Mouse (Mus musculus): ENCODE data around the gene Vamp8. TPM values are rescaled to one million over a fixed set of nuclear protein-coding genes. Genes with fewer than 3 reads are reported as not detected.

The Vamp8 gene
- total RNA-seq, 2 experiments from 2014 or later, result 11.5 to 12.5 TPM

DNA sequence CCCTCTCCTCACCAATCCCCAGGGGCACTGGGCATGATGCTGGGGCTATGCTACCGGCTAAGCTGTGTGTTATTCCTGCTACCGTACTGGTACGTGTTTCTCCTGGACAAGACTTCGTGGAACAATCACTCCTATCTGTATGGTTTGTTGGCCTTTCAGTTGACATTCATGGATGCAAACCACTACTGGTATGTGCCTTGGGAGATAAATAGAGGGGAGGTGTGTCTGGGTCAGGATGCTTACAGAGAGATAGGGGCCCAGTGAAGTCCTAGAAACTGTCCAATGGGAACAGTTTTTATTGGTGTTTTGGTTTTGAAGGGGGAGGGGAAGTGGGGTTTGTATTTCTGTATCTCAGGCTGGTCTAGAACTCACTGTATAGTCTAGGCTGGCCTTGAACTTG is 27.8 kb upstream of the Vamp8 start:
- no peak for TF ChIP-seq CTCF (conservative IDR thresholded peaks at IDR 0.05)
- Histone ChIP-seq H3K27ac (no peak overlapping the region), H3K4me3 (no peak overlapping the region)
- no peak for DNase-seq (ENCODE audit: low spot score in 2 of 2)

DNA sequence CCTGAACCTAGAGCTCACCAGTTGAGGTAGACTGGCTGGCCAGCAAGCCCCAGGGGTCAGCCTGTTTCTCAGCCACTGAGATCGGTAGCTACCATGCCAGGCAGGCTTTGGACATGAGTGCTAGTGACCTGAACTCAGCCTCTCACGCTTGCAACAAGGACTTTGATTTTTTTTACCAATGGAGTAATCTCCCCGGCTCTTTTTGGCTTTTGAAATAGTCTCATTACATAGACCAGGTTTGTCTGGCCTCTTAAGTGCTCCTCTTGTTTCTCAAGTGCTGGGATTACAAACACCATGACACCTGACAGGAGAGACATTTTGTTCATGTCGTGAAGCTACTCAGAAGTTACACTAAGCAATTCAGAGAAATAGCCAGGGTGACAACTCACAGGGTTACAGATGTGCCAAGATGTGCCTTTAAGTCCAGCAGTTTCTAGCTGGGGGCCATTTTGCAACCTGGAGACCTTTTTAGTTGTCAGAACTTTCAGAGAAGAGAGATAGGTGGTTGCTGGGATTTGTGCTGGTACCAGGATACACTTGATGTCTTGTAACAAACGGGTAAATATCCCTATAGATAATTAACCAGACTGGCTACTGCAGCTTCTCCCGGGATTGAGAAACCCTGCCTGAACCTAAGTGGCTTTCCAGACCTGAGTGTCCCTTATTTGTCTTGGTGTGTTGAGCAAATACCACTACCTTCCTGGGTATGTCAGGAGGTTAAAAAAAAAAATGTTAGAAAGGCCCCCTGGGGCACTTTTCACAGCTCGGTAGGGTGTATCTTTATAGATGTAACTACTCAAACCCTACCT is 25.7 kb upstream of the Vamp8 start:
- no peak for TF ChIP-seq CTCF (conservative IDR thresholded peaks at IDR 0.05)
- no peak overlapping the region for H3K4me3 ChIP-seq
- DNase-seq (ENCODE audit: low spot score in 2 of 2), result no peak
- no peak overlapping the region for H3K27ac ChIP-seq

DNA sequence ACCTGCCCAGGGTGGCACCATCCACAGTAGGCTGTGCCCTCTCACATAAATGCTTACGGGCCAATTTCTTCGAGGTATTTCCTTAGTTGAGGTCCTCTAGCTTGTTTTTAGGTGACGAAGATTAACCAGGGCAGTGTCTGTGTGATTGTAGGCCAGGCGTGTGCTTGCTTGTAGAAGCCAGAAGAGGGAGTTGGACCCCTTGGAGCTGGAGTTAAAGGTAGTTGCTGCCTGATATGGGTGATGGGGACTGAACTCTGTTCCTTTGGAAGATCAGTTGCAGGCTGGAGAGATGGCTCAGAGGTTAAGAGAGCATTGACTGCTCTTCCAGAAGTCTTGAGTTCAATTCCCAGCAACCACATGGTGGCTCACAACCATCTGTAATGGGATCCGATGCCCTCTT is 24.7 kb upstream of the Vamp8 start:
- DNase-seq (ENCODE audit: low spot score in 2 of 2), result no peak
- peak overlapping the region; percentile 85; the same call in 1 of the 2 replicates for H3K4me3 ChIP-seq
- peak; percentile 40 for TF ChIP-seq CTCF (conservative IDR thresholded peaks at IDR 0.05)
- no peak overlapping the region for H3K27ac ChIP-seq

DNA sequence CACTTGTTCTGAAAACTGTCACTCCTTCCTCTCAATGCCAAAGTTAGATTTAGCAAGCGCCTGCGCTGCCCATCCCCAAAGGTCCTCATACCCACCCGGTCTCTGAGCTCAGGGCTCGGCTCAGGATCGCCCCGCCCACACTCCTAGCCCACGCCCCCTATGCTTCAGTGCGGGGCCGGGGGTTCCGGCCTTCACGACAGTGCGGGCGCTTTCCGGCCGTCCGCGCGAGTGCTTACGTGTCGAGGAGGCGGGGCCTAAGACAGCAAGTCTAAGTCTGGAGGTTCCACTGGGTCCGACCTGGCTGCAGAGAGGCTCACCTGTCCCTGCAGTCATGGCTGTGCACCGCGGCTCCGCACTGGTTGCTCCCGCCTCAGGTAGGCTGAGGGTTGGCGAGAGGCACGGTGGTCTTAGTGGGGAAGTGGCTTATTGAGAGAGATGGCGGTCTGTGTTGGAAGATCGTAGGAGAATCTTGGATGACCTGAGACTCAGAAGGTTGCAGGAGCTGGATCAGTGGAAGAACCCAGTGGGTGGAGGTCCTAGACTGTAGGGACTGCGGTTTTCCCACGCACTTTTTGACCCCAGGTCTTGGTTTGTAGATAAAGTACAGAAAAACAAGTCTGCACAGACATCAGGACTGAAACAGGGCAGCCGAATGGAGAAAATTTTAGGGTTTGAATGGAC is 23.7 kb upstream of the Vamp8 start, which contains the start of gene Ggcx:
Gene Ggcx, plus strand, starts transcription at position 233 of the 681 bp plus-strand sequence.
- Histone ChIP-seq H3K4me3 (peak within 1 kb of the TSS; percentile 85), H3K27ac (peak within 1 kb of the TSS; percentile 92)
- no peak for TF ChIP-seq CTCF (conservative IDR thresholded peaks at IDR 0.05)
- DNase-seq (ENCODE audit: low spot score in 2 of 2), result peak; percentile 91 to 92

DNA sequence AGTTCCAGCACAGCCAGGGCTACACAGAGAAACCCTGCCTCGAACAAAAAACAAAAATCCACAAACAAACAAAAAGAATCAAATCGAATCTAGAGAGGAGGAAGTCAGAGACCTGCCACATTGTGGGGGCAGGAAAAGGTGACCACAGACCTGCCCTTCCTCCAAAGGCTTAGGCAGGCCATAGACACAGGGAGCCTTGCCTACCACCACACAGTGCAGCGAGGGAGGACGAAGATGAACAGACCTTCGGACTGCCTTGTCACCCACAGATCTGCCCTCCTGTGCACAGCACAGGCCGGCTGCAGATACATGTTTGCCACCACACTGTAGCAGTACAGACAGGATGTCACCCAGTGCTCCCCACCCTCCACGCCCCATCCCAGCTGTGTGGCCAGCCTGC is 20.0 kb upstream of the Vamp8 start:
- no peak for DNase-seq (ENCODE audit: low spot score in 2 of 2)
- Histone ChIP-seq H3K27ac (no peak overlapping the region), H3K4me3 (no peak overlapping the region)
- no peak for TF ChIP-seq CTCF (conservative IDR thresholded peaks at IDR 0.05)

DNA sequence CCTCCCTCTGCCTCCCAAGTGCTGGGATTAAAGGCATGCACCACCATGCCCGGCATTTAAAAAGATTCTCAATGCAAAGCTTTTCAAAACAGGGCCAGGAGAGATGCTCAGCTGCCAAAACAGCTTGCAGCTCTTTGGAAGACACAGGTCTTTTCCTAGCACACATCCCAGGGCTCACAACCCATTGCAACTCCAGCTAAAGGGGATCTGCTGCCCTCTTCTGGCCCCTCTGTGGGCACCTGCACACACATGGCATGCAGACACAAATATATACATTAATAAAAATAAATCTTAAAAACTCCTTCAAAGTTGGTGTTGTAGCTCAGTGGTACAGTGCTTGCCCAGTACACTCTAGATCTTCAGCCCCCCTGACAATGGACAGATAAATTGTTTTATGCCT is 19.5 kb upstream of the Vamp8 start:
- DNase-seq (ENCODE audit: low spot score in 2 of 2), result no peak
- Histone ChIP-seq H3K4me3 (no peak overlapping the region), H3K27ac (no peak overlapping the region)
- no peak for TF ChIP-seq CTCF (conservative IDR thresholded peaks at IDR 0.05)

DNA sequence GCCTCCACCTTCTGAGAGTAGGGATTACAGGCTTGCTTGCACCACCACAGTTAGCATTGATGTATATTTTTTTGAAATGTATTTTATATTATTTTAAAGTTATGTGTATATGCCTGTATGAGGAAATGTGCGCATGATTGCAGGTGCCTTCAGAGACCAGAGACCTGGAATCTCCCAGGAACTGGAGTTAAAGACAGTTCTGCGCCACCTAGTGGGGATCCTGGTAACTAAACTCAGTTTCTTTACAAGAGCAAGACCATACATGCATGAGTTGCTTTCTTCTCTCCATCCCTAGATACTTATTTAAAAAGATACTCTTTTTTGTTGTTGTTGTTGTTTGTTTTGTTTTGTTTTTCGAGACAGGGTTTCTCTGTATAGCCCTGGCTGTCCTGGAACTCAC is 19.1 kb upstream of the Vamp8 start:
- DNase-seq (ENCODE audit: low spot score in 2 of 2), result peak; percentile 45 to 79
- no peak overlapping the region for H3K4me3 ChIP-seq
- TF ChIP-seq CTCF (conservative IDR thresholded peaks at IDR 0.05), result peak; percentile 80
- no peak overlapping the region for H3K27ac ChIP-seq

DNA sequence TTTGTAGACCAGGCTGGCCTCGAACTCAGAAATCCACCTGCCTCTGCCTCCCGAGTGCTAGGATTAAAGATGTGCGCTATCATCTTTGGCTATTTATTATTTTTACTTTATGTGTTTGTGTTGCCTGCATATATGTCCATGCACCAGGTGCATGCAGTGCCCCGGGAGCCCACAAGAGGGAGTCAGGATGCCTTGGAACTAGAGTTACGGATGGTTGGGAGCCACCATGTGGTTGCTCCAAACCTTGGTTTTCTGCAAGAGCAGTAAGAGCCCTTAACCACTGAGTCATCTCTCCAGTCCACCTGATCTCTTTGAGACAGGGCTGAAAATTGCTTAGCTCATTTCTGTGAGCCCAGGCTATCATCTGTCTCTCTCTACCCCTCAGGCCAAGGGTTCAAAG is 16.6 kb upstream of the Vamp8 start:
- Histone ChIP-seq H3K27ac (no peak overlapping the region), H3K4me3 (no peak overlapping the region)
- DNase-seq (ENCODE audit: low spot score in 2 of 2), result peak; percentile 63 to 87
- peak; percentile 87 for TF ChIP-seq CTCF (conservative IDR thresholded peaks at IDR 0.05)

DNA sequence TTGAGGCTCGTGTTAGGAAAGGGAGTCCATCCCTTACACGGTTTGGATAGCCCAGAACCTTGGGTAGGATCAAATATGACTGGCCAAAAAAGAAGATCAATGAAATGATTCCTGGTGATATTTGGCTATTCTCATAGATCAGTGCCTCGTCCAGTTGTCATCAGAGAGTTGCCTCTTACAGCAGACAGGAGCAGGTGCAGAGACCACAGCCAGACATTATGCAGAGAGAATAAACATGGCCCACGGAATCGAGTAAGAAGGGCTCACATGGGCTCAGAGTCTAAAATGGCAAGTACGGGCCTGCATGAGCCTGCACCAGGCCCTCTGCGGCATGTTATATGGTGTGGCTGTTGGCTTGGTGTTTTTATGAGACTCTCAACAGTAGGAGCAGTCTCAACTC is 14.9 kb upstream of the Vamp8 start:
- no peak for TF ChIP-seq CTCF (conservative IDR thresholded peaks at IDR 0.05)
- no peak for DNase-seq (ENCODE audit: low spot score in 2 of 2)
- no peak overlapping the region for H3K27ac ChIP-seq
- H3K4me3 ChIP-seq, result no peak overlapping the region

DNA sequence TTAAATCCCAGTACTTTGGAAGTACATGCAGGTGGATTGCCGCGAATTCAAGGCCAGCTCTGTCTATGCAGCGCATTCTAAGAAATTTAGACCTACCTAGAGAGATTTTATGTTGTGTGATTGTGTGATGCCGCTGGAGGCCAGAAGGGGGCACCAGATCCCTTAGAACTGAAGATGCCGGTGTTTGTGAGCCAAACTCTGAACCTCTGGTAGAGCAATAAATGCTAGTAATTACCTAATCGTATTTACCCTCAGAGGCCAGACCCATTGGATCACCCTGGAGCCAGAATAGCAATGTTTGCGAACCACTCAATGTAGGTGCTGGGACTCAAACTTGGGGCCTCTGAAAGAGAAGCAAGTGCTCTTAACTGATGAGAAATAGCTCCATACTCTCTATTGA is 11.4 kb upstream of the Vamp8 start:
- DNase-seq (ENCODE audit: low spot score in 2 of 2), result peak; percentile 43 to 72
- H3K4me3 ChIP-seq, result no peak overlapping the region
- no peak overlapping the region for H3K27ac ChIP-seq
- peak; percentile 92 for TF ChIP-seq CTCF (conservative IDR thresholded peaks at IDR 0.05)

DNA sequence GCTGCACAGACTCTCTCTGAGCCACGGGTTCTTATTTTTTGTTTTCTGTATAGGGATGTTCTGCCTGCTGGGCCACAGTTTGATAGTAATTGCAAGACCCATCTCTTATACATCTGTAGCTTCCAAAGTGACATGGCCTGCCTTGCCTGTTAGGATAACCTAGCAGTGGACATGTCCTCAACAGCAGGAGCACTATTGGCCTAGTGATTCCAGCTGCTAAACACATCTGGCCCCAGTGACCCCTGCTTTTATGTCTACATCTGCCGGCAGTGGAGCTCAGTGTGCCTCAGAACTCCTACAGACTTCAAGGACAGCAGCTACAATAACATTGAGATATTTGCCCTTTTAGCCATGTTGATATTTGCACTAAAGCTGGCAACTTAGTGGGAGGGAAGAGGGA is 9.5 kb upstream of the Vamp8 start:
- no peak overlapping the region for H3K27ac ChIP-seq

DNA sequence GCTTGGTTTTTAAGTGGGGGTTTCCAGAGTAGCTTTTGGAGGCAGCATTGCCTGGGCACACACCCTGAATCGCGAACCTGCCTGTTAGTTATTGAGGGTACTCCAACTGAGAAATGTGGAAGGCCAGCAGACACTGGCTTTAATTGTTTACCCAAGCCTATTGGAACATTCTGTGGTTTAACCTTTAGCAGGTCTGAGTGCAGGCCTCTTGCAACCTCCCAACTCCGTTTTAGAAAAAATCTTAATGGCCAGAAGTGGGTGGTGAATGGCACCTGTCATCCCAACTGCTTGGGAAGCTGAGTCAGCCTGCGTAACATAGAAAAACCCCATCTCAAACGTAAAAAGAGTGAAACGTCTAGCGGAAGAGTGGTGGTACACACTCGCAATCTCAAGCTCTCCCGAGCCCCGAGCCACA is 6.3 kb upstream of the Vamp8 start:
- H3K4me3 ChIP-seq, result no peak overlapping the region
- no peak for TF ChIP-seq CTCF (conservative IDR thresholded peaks at IDR 0.05)
- DNase-seq (ENCODE audit: low spot score in 2 of 2), result no peak

More for the DNA sequence above, 9.5 kb upstream of the Vamp8 start:
- DNase-seq (ENCODE audit: low spot score in 2 of 2), result no peak
- no peak overlapping the region for H3K4me3 ChIP-seq
- TF ChIP-seq CTCF (conservative IDR thresholded peaks at IDR 0.05), result no peak

DNA sequence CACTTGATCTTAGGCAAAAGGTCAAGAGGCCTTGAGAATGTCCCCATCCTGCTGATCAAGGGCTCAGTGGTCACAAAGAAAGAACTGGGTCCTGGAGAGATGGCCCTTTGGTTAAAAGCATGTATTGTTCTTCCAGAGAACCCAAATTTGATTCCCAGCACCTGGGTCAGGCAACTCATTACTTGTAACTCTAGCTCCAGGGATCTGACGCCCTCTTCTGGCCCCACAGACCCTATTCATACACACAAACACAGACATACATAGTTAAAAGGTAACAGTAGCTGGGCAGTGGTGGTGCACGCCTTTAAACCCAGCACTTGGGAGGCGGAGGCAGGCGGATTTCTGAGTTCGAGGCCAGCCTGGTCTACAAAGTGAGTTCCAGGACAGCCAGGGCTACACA is 1.8 kb upstream of the Vamp8 start:
- no peak overlapping the region for H3K27ac ChIP-seq
- H3K4me3 ChIP-seq, result no peak overlapping the region
- no peak for DNase-seq (ENCODE audit: low spot score in 2 of 2)
- no peak for TF ChIP-seq CTCF (conservative IDR thresholded peaks at IDR 0.05)

More for the DNA sequence above, 6.3 kb upstream of the Vamp8 start:
- H3K27ac ChIP-seq, result no peak overlapping the region
